Mouse (Mus musculus) bone marrow, adult 2 months (tissue): ENCODE measurements at regions not wholly inside any gene's neighbourhood (a gene's known extent, or its start where the extent isn't known, plus 50 kb on each side); places are given as distances from the start of the nearest gene placed in this dataset.

Experiments used
- CTCF ChIP-seq: fragments of 200-500 bp; IDR thresholded peaks from 2 replicates; pipeline ENCODE4 v1.5.1; 2011; ENCODE audit warnings: low read length, control low read depth; ENCODE audit not compliant: control insufficient read depth, insufficient read depth
- POLR2A ChIP-seq: fragments of 200-500 bp; IDR thresholded peaks from 2 replicates; pipeline ENCODE4 v1.6.1; 2011; ENCODE audit warnings: low read depth, mild to moderate bottlenecking, control low read depth, low read length, borderline replicate concordance; ENCODE audit not compliant: control insufficient read depth

DNA sequence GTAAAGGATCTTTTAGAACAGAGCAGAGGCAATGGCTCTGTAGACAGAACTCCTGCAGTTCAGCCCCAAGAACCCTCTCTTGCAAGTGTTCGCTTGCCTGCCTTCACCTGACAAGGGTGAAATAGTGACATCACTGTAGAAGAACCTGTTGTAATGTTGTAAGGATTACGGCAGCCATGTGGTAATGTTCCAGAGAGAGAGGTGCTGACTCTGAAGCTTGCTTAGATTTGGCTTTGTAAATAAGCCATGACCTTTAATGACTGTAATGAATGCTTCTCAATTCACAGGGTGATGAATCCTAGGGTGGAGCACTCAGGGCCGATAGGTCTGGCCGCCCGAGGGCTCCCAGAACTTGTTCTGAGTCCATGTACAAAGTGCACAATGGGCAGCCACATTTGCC, 230.2 kb downstream of the Irx1 start:
- TF ChIP-seq CTCF = no peak
- TF ChIP-seq POLR2A = no peak
